Mouse (Mus musculus) forebrain, postnatal 0 days (tissue): ENCODE data around the gene Pgd. TPM values are rescaled to one million over a fixed set of nuclear protein-coding genes. Genes with fewer than 3 reads are reported as not detected.

Experiments
- ATAC-seq: fragments of 200-750 bp; cut with Nextera tagmentation; 2 replicates; pipeline ENCODE4 v1.8.0; 2017; ENCODE audit warnings: mild to moderate bottlenecking, moderate library complexity
- DNase-seq: peaks from one replicate; pipeline ENCODE4 v3.0.0-alpha.2; 2015
- H3K27ac ChIP-seq: fragments of 300-500 bp; sonication (generic); 2 replicates; pipeline ENCODE4 v1.5.1; 2014; ENCODE audit warnings: low read depth, mild to moderate bottlenecking, antibody characterized with exemption, low read length, moderate library complexity, mixed read lengths
- H3K27me3 ChIP-seq: fragments of 300-500 bp; sonication (generic); 2 replicates; pipeline ENCODE4 v1.6.1; 2014; ENCODE audit warnings: mild to moderate bottlenecking, low read length, mixed read lengths; ENCODE audit not compliant: insufficient read depth
- H3K36me3 ChIP-seq: fragments of 300-500 bp; sonication (generic); 2 replicates; pipeline ENCODE4 v1.6.1; 2014; ENCODE audit warnings: mild to moderate bottlenecking, moderate library complexity; ENCODE audit not compliant: insufficient read depth
- H3K4me1 ChIP-seq: fragments of 300-500 bp; sonication (generic); 2 replicates; pipeline ENCODE4 v1.6.1; 2014; ENCODE audit warnings: antibody characterized with exemption; ENCODE audit not compliant: insufficient read depth
- H3K4me2 ChIP-seq: fragments of 300-500 bp; sonication (generic); 2 replicates; pipeline ENCODE4 v1.6.1; 2014; ENCODE audit warnings: low read depth, mild to moderate bottlenecking, moderate library complexity
- H3K4me3 ChIP-seq: fragments of 300-500 bp; sonication (generic); 2 replicates; pipeline ENCODE4 v1.5.1; 2014; ENCODE audit warnings: low read depth, low read length, mixed read lengths
- H3K9ac ChIP-seq: fragments of 300-500 bp; sonication (generic); 2 replicates; pipeline ENCODE4 v1.6.1; 2014; ENCODE audit warnings: mild to moderate bottlenecking
- H3K9me3 ChIP-seq: fragments of 300-500 bp; sonication (generic); 2 replicates; pipeline ENCODE4 v1.6.1; 2016; ENCODE audit warnings: low read length
- CTCF ChIP-seq: sonication (generic); IDR thresholded peaks from 2 replicates; pipeline ENCODE4 v1.5.1; 2016; ENCODE audit warnings: antibody characterized with exemption, control low read depth, low read depth
- WGBS: fragments of 180-500 bp; shearing (Covaris S2); extraction: QIAGEN DNeasy Blood & Tissue Kit; methylation state at CpG from one replicate; pipeline ENCODE4 v1.1.7; 2014; 5-methylcytosine and 5-hydroxymethylcytosine counted together
- polyA plus RNA-seq: library from polyadenylated mRNA; unstranded; fragments of >200 nt; fragmentation: Nextera tagmentation; extraction: Ambion mirVana; gene quantifications from 2 replicates; pipeline ENCODE4 v1.2.1, GENCODE M21; 2015
- total RNA-seq: library from RNA; depleted of rRNA; stranded (reverse); fragments of >200 nt; gene quantifications from 2 replicates; pipeline ENCODE4 v1.2.3, GENCODE M21; 2014

Pgd gene
- total and polyA plus RNA-seq, 2 experiments from 2014 or later = 24.8 to 86.0 TPM

DNA sequence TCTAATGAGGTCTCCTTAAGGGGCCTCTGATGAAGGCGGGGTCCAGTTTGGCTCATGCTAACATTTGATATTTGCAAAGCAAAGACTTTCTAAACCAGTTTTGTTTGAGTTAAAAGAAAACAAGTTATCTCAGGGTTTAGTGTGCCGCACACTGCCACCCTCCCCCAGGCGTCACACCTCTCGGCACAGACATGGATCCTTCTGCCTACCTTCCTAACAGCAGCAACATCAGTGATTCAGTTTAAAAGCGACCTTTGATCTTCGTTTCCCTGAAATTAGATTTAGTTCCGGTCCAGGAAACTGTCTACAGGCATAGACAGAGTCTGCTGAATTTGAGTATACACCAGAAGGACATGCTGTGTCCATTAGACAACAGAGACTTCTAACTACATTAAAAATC, 11.8 kb upstream of the Pgd start:
- TF ChIP-seq CTCF = no peak
- Histone ChIP-seq H3K27ac (no peak overlapping the region), H3K9me3 (no peaks in the 10 kb centered on the region), H3K4me3 (no peak overlapping the region), H3K36me3 (peaks cover 60% of the 10 kb centered on the region), H3K9ac (no peak overlapping the region), H3K4me1 (no peaks in the 10 kb centered on the region), H3K27me3 (no peaks in the 10 kb centered on the region), H3K4me2 (no peak overlapping the region)
- ATAC-seq = no peak
- no peak for DNase-seq
- 86% methylated on average over 7 of the region's 7 CpGs for WGBS

DNA sequence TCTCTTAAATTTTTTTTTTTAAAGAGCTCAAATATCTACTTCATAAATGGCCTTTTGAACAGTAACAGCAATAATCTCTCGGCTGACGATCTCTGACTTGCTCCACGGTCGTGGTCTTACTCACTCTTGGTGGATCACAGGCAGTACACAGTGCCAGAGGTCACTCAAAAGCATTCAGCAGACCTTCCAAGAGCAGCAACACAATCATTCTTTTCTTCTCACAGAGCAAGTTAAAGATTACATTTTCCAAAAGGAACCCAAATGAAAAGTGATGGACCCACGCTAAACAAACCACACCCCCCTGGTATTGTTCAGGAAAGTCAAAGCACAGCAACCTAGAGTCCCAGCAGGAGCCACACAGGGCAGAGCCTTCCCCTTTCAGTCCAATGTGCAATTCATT, 10.5 kb upstream of the Pgd start:
- ATAC-seq = no peak
- Histone ChIP-seq H3K36me3 (peaks cover 48% of the 10 kb centered on the region), H3K9ac (no peak overlapping the region), H3K4me3 (no peak overlapping the region), H3K27me3 (no peaks in the 10 kb centered on the region), H3K27ac (no peak overlapping the region), H3K4me1 (no peaks in the 10 kb centered on the region), H3K9me3 (no peaks in the 10 kb centered on the region), H3K4me2 (no peak overlapping the region)
- no peak for TF ChIP-seq CTCF
- 41% methylated on average over 5 of the region's 5 CpGs for WGBS
- DNase-seq = no peak

DNA sequence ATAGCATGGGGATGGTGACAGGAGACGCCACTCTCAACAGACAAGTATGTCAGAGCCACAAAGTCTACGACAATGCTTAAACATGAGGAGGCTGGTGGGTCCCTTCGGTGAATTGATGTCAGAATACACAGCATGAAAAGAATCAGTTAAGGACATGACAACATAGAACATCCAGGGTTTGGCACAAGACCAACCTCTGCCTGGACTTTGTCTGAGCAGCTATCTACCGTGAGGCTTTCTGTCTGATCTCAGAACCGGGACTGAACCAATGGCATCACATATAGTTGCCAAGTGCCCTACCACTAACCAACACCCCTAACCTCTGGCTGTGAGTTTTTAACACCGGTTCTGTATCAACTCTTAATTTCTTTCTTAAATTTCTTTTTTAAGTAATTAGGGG, 10.1 kb upstream of the Pgd start:
- no peak overlapping the region for H3K27ac ChIP-seq
- H3K4me2 ChIP-seq = no peak overlapping the region
- no peaks in the 10 kb centered on the region for H3K27me3 ChIP-seq
- no peak for TF ChIP-seq CTCF
- no peaks in the 10 kb centered on the region for H3K4me1 ChIP-seq
- no peak for ATAC-seq
- no peak for DNase-seq
- no peaks in the 10 kb centered on the region for H3K9me3 ChIP-seq
- WGBS = 74% methylated on average over 6 of the region's 6 CpGs
- H3K4me3 ChIP-seq = no peak overlapping the region
- H3K36me3 ChIP-seq = peaks cover 44% of the 10 kb centered on the region
- H3K9ac ChIP-seq = no peak overlapping the region

DNA sequence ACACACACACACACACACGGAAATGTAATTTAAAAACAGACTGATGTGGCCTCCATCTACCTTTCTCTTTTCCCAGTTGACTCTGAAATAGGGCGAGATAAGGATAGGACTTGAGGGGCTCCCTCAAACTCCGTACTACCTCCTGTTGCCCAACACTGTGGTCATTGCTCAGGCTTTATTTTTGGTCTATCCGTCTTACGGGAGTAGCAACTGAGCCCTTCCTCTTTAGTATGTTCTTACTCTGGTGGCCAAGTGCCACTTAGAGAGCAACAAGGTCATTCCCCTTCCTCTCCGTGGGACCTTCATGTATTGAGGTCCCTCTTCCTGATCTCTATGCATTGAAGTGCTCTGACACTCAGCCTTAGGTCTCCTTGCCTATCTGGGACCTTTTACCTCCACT, 7.1 kb upstream of the Pgd start:
- no peak for TF ChIP-seq CTCF
- DNase-seq (no peak), ATAC-seq (no peak)
- Histone ChIP-seq H3K36me3 (peaks cover 16% of the 10 kb centered on the region), H3K4me3 (no peak overlapping the region), H3K4me1 (no peaks in the 10 kb centered on the region), H3K9ac (no peak overlapping the region), H3K27ac (no peak overlapping the region), H3K27me3 (no peaks in the 10 kb centered on the region), H3K9me3 (no peaks in the 10 kb centered on the region), H3K4me2 (no peak overlapping the region)
- 88% methylated on average over 6 of the region's 6 CpGs for WGBS

DNA sequence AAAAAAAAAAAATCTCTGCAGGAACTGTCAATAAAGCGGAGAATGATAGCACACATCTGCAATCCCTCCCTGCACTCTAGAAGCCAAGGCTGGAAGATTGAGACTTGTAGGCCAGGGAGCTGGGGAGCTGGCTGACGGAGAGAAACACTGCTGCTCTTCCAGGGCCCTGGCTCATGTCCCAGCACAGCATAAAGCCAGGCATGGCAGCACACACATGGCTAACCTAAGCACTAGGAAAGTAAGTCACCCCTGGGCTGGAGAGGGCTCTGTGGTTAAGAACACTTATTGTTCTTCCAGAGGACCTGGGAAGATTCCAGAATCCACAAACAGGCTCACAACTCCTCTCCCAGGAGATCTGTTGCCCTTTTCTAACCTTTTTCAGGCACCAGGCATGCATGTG, 6.1 kb upstream of the Pgd start:
- Histone ChIP-seq H3K36me3 (peaks cover 10% of the 10 kb centered on the region), H3K4me1 (no peaks in the 10 kb centered on the region), H3K9ac (no peak overlapping the region), H3K4me3 (no peak overlapping the region), H3K27ac (peak overlapping the region; percentile 21; the same call in 1 of the 2 replicates), H3K27me3 (no peaks in the 10 kb centered on the region), H3K4me2 (no peak overlapping the region), H3K9me3 (no peaks in the 10 kb centered on the region)
- peak; percentile 28 for DNase-seq
- TF ChIP-seq CTCF = no peak
- 47% methylated on average over 2 of the region's 2 CpGs for WGBS
- no peak for ATAC-seq

DNA sequence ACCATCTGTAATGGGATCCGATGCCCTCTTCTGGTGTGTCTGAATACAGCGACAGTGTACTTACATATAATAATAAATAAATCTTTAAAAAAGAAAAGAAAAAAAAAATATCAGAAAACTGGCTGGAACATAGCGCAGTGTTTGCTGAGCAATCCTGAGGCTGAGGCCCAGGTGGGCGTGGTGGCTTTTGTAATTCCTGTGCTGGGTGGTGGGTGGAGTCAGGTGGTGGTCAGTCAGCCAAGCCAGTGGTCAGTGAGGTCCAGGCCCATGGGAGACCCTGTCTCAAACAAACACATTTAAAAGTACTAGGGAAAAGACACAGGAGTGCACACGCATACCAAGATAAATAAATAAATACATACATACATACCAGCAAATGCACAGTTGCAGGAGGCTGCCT, 5.5 kb upstream of the Pgd start:
- TF ChIP-seq CTCF = no peak
- Histone ChIP-seq H3K36me3 (peaks cover 7% of the 10 kb centered on the region; the same call in 1 of the 2 replicates), H3K27ac (peak overlapping the region; percentile 21; the same call in 1 of the 2 replicates), H3K9ac (no peak overlapping the region), H3K4me3 (no peak overlapping the region), H3K4me1 (no peaks in the 10 kb centered on the region), H3K4me2 (no peak overlapping the region), H3K9me3 (no peaks in the 10 kb centered on the region), H3K27me3 (no peaks in the 10 kb centered on the region)
- DNase-seq (no peak), ATAC-seq (no peak)
- WGBS = 84% methylated on average over 5 of the region's 5 CpGs

DNA sequence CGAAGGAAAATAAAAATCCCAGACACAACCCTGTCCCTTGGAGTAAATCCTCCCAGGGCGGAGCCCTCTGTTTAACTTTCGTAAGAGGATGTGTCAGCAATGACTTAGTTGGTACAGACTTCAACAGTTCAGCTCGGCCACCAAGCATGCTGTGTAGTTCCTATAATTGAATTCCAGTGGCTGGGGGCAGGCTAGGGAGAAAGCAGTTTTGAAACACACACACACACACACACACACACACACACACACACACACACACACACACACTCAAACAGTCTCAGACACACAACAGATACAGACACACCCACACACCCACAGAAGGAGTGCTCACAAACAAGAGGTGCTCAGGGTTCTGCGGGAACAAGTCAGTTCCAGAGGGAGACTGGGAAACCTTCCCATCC, 5.0 kb upstream of the Pgd start:
- no peaks in the 10 kb centered on the region for H3K4me1 ChIP-seq
- no peak for TF ChIP-seq CTCF
- WGBS = 82% methylated on average over 5 of the region's 5 CpGs
- ATAC-seq = no peak
- no peak overlapping the region for H3K4me3 ChIP-seq
- peaks cover 2% of the 10 kb centered on the region; the same call in 1 of the 2 replicates for H3K36me3 ChIP-seq
- no peaks in the 10 kb centered on the region for H3K9me3 ChIP-seq
- no peak overlapping the region for H3K27ac ChIP-seq
- no peak overlapping the region for H3K4me2 ChIP-seq
- no peak for DNase-seq
- H3K27me3 ChIP-seq = no peaks in the 10 kb centered on the region
- H3K9ac ChIP-seq = no peak overlapping the region
